Mouse (Mus musculus) liver, embryonic 15.5 days (tissue): ENCODE measurements around the gene Mrpl17. TPM values are rescaled to one million over a fixed set of nuclear protein-coding genes. Genes with fewer than 3 reads are reported as not detected.

Experiments used
- ATAC-seq: fragments of 200-750 bp; cut with Nextera tagmentation; 2 replicates; pipeline ENCODE4 v1.8.0; 2017; ENCODE audit warnings: moderate number of reproducible peaks, mild to moderate bottlenecking, moderate library complexity; ENCODE audit not compliant: insufficient read depth
- H3K27ac ChIP-seq: fragments of 300-500 bp; sonication (generic); replicated peaks from 2 replicates; pipeline ENCODE4 v1.5.1; 2015; ENCODE audit warnings: mild to moderate bottlenecking, inconsistent platforms
- H3K27me3 ChIP-seq: fragments of 300-500 bp; sonication (generic); 2 replicates; pipeline ENCODE4 v1.6.1; 2015; ENCODE audit warnings: mild to moderate bottlenecking, inconsistent platforms
- H3K36me3 ChIP-seq: fragments of 300-500 bp; sonication (generic); replicated peaks from 2 replicates; pipeline ENCODE4 v1.6.1; 2015; ENCODE audit warnings: moderate library complexity, mild to moderate bottlenecking, inconsistent platforms
- H3K4me1 ChIP-seq: fragments of 300-500 bp; sonication (generic); replicated peaks from 2 replicates; pipeline ENCODE4 v1.6.1; 2015; ENCODE audit warnings: inconsistent platforms
- H3K4me2 ChIP-seq: fragments of 300-500 bp; sonication (generic); 2 replicates; pipeline ENCODE4 v1.6.1; 2015; ENCODE audit warnings: moderate library complexity, mild to moderate bottlenecking, inconsistent platforms
- H3K4me3 ChIP-seq: fragments of 300-500 bp; sonication (generic); replicated peaks from 2 replicates; pipeline ENCODE4 v1.5.1; 2015; ENCODE audit warnings: mild to moderate bottlenecking, inconsistent platforms
- H3K9ac ChIP-seq: fragments of 300-500 bp; sonication (generic); 2 replicates; pipeline ENCODE4 v1.6.1; 2015; ENCODE audit warnings: moderate library complexity, mild to moderate bottlenecking, inconsistent platforms
- H3K9me3 ChIP-seq: fragments of 300-500 bp; sonication (generic); replicated peaks from 2 replicates; pipeline ENCODE4 v1.6.1; 2016; ENCODE audit warnings: inconsistent platforms
- WGBS: fragments of 180-500 bp; shearing (Covaris S2); methylation state at CpG from one replicate; pipeline ENCODE4 v1.1.7; 2015; ENCODE audit warnings: mixed read lengths; ENCODE audit not compliant: insufficient replicate concordance; 5-methylcytosine and 5-hydroxymethylcytosine counted together
- polyA plus RNA-seq: library from polyadenylated mRNA; unstranded; fragments of >200 nt; fragmentation: Nextera tagmentation; extraction: Ambion mirVana; gene quantifications from 2 replicates; pipeline ENCODE4 v1.2.1, GENCODE M21; 2015

The Mrpl17 gene
- polyA plus RNA-seq, 1 experiment from 2014 or later: 216 TPM

DNA sequence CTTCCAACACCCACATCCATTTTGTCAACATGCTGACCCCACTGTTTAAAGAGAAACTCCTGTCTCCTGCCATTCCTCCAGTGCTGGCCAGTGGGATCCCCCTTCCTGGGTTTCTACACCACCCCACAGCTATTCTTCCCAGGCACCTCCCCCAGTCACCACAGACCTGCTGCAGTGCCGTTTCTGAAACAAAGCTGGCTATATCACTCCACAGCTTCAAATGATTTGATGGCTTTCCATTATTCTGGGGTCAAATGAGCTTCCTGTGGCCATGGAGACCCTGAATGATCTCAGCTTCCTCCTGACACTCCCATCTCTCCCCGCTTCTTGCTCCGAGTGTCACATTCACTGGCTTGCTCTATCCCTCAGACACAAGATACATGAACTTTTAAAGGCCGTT is 26.3 kb downstream of the Mrpl17 start:
- Histone ChIP-seq H3K4me1 (no peaks in the 10 kb centered on the region; the same call in 1 of the 2 replicates), H3K27me3 (peaks cover 70% of the 10 kb centered on the region), H3K36me3 (no peaks in the 10 kb centered on the region), H3K9me3 (no peaks in the 10 kb centered on the region), H3K9ac (no peak overlapping the region), H3K27ac (no peak overlapping the region), H3K4me2 (no peak overlapping the region), H3K4me3 (no peak overlapping the region)
- no peak for ATAC-seq
- 35% methylated on average over 4 of the region's 4 CpGs for WGBS

DNA sequence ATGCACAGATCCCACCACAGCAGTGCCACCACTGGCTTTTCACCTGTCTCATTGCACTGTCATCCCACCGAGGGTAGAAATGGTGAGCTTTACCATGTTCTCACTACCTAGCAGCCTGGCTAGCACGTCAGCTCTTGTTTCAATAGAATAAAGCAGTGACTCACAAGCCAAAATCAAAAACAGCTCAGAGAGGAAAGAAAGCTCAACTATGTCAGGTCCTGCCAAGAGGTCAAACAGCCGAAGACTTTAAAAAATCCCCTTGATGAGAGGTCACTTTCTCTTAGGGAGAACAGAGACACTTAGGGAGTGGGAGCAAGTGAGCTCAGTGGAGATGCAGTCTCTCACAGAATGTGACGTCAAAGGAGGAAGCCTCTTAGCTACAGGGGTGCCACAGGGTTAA is 27.0 kb downstream of the Mrpl17 start:
- Histone ChIP-seq H3K9me3 (no peaks in the 10 kb centered on the region), H3K9ac (no peak overlapping the region), H3K27ac (no peak overlapping the region), H3K4me3 (no peak overlapping the region), H3K4me2 (no peak overlapping the region), H3K27me3 (peaks cover 63% of the 10 kb centered on the region), H3K36me3 (no peaks in the 10 kb centered on the region), H3K4me1 (peaks cover 2% of the 10 kb centered on the region; the same call in 1 of the 2 replicates)
- WGBS: 33% methylated on average over 4 of the region's 4 CpGs
- ATAC-seq: no peak

DNA sequence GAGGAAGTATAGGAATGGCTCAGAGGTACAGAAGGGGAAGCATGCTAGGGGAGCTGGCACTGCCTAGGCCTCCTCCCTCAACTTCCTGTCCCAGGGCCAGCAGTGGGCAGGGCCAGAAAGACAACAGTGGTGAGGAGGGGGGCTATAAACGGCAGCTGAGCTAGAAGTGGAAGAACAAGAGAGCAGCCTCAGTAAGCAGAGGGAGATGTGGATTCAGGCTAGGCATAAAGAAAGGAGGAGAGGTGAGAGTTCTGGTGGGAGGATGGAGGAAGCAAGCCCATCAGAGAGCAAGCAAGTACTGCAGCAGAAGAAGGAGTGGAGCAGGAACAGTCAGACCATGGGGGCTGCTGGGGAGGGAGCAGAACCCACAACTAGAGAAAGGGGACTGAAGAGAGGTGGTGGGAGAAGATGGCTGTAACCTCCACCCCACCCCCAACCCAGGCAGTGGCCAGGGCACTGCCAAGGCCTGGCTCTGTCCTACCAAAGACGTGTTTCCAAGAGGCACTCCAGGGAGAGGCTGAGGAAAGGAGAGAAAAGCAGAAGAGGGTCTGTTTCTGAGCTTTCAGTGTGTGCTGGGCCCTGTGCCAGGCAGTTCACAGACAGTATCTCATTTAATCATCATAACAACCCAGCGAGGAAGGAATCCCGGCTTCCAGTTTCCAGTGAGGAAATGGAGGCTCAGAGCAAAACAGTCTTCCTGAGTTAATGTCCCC is 32.2 kb downstream of the Mrpl17 start:
- Histone ChIP-seq H3K27me3 (peaks cover 11% of the 10 kb centered on the region), H3K4me2 (no peak overlapping the region)

DNA sequence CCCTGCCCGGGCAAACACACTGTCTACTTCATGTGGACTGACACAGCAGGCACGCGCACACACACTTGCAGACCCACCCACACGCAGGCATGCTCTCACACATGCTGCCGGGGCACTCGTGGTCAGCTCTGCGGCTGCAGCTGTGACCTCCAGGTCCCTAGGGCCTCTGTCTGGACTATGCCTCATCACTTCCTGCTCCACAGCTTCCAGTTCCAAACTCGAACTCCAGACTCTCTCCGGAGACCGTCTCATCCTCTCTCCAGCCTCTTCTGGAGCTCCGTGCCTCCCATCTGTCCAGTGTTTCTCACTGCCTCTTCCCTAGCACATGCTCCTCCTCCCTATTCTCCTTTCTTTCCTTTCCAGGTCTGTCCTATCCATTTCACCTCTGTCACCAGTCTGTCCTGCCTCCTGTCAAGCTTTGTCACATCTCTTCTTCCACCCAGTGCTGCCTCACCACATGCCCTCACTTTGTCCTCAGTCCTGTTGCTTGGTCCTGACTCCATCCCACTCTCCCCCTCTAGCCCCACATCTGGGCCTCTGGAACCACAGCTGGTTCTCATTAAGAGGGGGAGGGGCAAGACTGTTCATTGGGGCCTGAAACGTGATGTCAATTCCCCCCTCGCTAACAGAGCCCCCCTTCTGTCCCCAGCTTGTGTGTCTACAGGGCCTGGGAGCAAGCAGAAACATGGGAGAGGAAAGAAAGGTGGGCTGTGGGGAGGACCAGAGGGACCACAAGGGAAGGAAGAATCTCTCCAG is 32.9 kb downstream of the Mrpl17 start:
- Histone ChIP-seq H3K4me1 (0 out of 2 replicates have a peak, but pooled peaks cover 13% of the 10 kb centered on the region), H3K36me3 (no peaks in the 10 kb centered on the region), H3K9ac (no peak overlapping the region), H3K9me3 (no peaks in the 10 kb centered on the region), H3K4me3 (no peak overlapping the region), H3K27me3 (peaks cover 6% of the 10 kb centered on the region; the same call in 1 of the 2 replicates), H3K27ac (0 out of 2 replicates have a peak overlapping the region, but pooled peaks have one; percentile 19), H3K4me2 (peak overlapping the region; percentile 27)
- WGBS: 22% methylated on average over 13 of the region's 13 CpGs
- ATAC-seq: peak; percentile 39; the same call in 1 of the 2 replicates

More for the DNA sequence above, 32.2 kb downstream of the Mrpl17 start:
- peak; percentile 53; the same call in 1 of the 2 replicates for ATAC-seq
- H3K4me1 ChIP-seq: 0 out of 2 replicates have a peak, but pooled peaks cover 13% of the 10 kb centered on the region
- no peak overlapping the region for H3K9ac ChIP-seq
- H3K9me3 ChIP-seq: no peaks in the 10 kb centered on the region
- 17% methylated on average over 4 of the region's 4 CpGs for WGBS
- no peak overlapping the region for H3K4me3 ChIP-seq
- 0 out of 2 replicates have a peak overlapping the region, but pooled peaks have one; percentile 19 for H3K27ac ChIP-seq
- H3K36me3 ChIP-seq: no peaks in the 10 kb centered on the region

DNA sequence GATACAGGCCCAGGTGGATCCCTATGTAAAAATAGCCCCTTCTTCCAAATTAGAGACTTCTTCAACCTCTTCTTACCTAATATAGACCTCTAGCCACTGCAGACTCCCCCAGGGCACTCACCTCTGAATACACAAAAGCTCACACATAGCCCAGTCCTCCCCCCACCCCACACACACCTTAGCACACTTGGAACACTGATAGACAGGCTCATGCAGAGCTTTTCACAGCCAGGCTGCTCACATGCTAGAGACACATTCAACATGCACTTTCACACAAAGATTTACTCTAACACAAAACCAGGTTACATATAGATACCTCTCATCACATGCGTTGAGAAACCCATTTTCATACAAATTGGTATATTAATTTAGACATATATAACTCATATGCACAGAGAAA is 33.6 kb downstream of the Mrpl17 start:
- no peaks in the 10 kb centered on the region for H3K9me3 ChIP-seq
- ATAC-seq: no peak
- WGBS: 60% methylated on average over 1 of the region's 1 CpGs

DNA sequence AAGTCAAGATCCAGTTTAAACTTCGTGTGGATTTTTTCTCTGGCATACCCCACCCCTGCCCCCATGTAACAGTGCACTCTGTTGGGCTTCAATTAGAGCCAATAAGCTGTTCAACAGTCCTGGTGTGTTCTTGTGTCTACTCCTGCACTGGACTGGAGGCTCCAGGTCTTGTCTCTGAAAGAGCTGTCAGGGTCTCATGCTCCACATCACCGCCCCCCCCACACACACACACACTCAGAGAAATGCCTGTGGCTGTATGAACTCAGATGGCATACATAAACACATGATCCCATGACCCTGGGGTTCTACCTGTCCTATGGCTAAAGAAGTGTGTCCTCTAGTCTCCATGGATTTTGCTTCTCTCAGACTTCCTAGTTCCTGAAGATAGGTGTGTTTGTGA is 34.9 kb downstream of the Mrpl17 start:
- Histone ChIP-seq H3K27ac (no peak overlapping the region), H3K36me3 (no peaks in the 10 kb centered on the region), H3K4me2 (no peak overlapping the region), H3K27me3 (no peaks in the 10 kb centered on the region), H3K9ac (no peak overlapping the region), H3K4me1 (0 out of 2 replicates have a peak, but pooled peaks cover 13% of the 10 kb centered on the region), H3K9me3 (no peaks in the 10 kb centered on the region), H3K4me3 (no peak overlapping the region)
- no peak for ATAC-seq
- WGBS: 55% methylated on average over 2 of the region's 2 CpGs

More for the DNA sequence above, 33.6 kb downstream of the Mrpl17 start:
- Histone ChIP-seq H3K4me2 (no peak overlapping the region), H3K4me3 (no peak overlapping the region), H3K4me1 (0 out of 2 replicates have a peak, but pooled peaks cover 13% of the 10 kb centered on the region), H3K27ac (no peak overlapping the region), H3K27me3 (peaks cover 6% of the 10 kb centered on the region; the same call in 1 of the 2 replicates), H3K9ac (no peak overlapping the region), H3K36me3 (no peaks in the 10 kb centered on the region)

DNA sequence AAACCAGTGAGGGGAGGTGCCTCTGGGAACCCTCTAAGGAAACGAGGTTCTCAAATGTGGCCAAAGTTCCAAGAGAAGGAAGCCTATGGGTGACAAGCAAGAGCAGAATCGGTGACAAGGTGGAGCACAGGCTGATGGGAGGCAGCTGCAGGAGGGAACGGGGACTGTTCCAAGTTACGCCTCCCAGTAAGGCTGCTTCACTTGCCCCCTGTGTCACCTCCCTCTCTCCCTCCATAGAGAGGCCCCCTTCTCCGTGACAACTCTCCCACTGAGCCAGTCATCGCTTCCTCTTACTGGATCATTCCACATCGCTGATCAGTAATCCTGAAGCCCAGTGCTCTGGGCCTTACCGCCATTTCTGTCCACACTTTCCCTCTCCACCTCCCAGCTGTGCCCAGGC is 36.2 kb downstream of the Mrpl17 start:
- no peak overlapping the region for H3K4me3 ChIP-seq
- WGBS: 47% methylated on average over 8 of the region's 8 CpGs

DNA sequence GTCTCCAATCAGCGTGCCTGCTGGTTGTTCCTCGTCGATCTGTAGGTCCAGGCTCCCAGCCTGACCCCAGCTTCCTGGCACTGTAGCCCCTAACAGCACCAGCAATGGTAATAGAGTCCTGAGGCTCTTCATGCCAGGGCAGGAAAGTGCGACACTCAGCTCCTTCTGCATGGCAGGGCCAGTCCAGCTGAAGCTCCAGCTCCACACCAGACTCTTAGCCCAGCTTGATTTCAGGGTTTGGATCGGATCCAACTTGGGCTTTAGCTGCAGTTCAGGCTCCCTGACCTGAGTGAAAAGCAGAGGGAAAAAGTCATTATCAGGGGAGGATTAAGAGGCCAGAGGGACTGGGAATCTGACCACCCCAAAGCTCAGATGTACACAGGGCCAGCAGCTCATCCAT is 37.9 kb downstream of the Mrpl17 start:
- Histone ChIP-seq H3K4me2 (no peak overlapping the region), H3K4me1 (peaks cover 12% of the 10 kb centered on the region; the same call in 1 of the 2 replicates), H3K36me3 (no peaks in the 10 kb centered on the region), H3K9ac (no peak overlapping the region), H3K4me3 (no peak overlapping the region), H3K27ac (no peak overlapping the region), H3K27me3 (no peaks in the 10 kb centered on the region), H3K9me3 (no peaks in the 10 kb centered on the region)
- WGBS: 64% methylated on average over 5 of the region's 5 CpGs
- no peak for ATAC-seq

More for the DNA sequence above, 36.2 kb downstream of the Mrpl17 start:
- Histone ChIP-seq H3K36me3 (no peaks in the 10 kb centered on the region), H3K27me3 (no peaks in the 10 kb centered on the region), H3K9me3 (no peaks in the 10 kb centered on the region), H3K27ac (no peak overlapping the region), H3K9ac (no peak overlapping the region), H3K4me2 (no peak overlapping the region), H3K4me1 (0 out of 2 replicates have a peak, but pooled peaks cover 19% of the 10 kb centered on the region)
- ATAC-seq: no peak

DNA sequence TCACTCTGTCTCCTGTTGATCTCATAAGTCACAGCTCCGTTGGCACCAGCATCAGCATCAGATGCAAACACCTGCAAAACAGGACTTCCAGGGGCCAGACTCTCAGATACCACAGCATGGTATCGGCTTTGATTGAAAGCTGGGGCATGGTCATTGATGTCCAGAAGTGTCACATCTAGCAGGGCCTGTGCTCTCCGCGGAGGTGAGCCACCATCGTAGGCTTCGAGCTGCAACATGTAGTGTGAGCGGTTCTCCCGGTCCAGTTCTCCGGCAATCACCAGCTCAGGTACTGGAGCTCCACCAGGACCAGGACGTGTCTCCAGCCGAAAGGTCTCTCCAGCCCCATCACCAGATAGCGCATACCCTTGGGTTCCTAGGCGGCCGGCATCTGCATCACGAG is 38.6 kb downstream of the Mrpl17 start:
- H3K4me2 ChIP-seq: no peak overlapping the region
- no peak overlapping the region for H3K9ac ChIP-seq
- no peaks in the 10 kb centered on the region for H3K9me3 ChIP-seq
- H3K27me3 ChIP-seq: no peaks in the 10 kb centered on the region; the same call in 1 of the 2 replicates
- ATAC-seq: no peak
- 76% methylated on average over 15 of the region's 15 CpGs for WGBS
- H3K36me3 ChIP-seq: no peaks in the 10 kb centered on the region
- H3K27ac ChIP-seq: no peak overlapping the region
- no peak overlapping the region for H3K4me3 ChIP-seq
- peaks cover 16% of the 10 kb centered on the region; the same call in 1 of the 2 replicates for H3K4me1 ChIP-seq

DNA sequence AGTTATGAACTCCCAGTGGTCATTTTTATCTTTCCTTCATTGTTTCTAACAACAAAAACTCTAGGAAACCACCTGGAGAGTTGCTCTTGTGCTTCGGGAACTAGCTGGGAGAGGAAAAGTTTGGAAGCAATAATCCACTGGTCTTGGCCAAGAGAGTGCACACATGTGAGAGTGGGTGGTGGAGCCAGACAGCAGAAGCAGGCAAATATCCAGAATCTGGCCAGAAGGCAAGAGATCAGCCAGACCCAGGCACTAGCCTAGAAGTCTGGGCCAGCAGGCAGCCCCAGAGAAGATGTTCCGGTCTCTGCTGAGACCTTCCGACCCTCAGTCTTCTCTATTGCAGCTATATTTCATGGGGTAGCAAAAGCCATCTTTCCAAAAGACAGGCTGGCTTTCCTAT is 40.9 kb downstream of the Mrpl17 start:
- no peaks in the 10 kb centered on the region; the same call in 1 of the 2 replicates for H3K27me3 ChIP-seq
- no peaks in the 10 kb centered on the region for H3K36me3 ChIP-seq
- ATAC-seq: no peak
- no peak overlapping the region for H3K4me2 ChIP-seq
- H3K27ac ChIP-seq: no peak overlapping the region
- 79% methylated on average over 3 of the region's 3 CpGs for WGBS
- H3K4me3 ChIP-seq: no peak overlapping the region
- no peaks in the 10 kb centered on the region for H3K9me3 ChIP-seq
- H3K9ac ChIP-seq: no peak overlapping the region
- peaks cover 16% of the 10 kb centered on the region; the same call in 1 of the 2 replicates for H3K4me1 ChIP-seq

DNA sequence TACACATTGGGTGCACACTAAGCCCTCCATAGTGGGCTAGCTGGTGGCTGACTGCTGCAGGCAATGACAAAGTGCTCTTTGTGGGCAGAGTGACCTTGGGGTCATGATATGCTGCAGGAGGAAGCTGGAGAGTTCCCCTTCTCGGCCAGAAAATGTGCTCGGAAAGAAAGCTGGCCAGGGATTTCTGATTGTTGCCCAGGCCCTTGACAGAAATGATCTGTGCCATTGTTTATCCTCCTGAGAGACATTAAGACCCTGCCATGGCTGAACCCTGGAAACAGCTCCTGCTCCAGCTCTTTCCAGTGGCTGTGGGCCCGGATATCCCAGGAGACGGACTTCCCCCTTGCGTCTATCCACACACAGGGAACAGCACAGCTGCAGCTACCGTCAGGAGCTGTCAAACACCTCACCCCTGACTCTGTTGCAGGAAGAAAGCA is 43.2 kb downstream of the Mrpl17 start:
- WGBS: 13% methylated on average over 6 of the region's 6 CpGs
- H3K4me3 ChIP-seq: no peak overlapping the region
- no peak overlapping the region; the same call in 1 of the 2 replicates for H3K27ac ChIP-seq
- H3K4me1 ChIP-seq: peaks cover 14% of the 10 kb centered on the region; the same call in 1 of the 2 replicates
- H3K36me3 ChIP-seq: no peaks in the 10 kb centered on the region
- no peak overlapping the region for H3K9ac ChIP-seq
- no peak overlapping the region; the same call in 1 of the 2 replicates for H3K4me2 ChIP-seq
- ATAC-seq: peak; percentile 21; the same call in 1 of the 2 replicates
- peaks cover 13% of the 10 kb centered on the region for H3K27me3 ChIP-seq
- no peaks in the 10 kb centered on the region for H3K9me3 ChIP-seq
